Mouse (Mus musculus) embryonic facial prominence, embryonic 10.5 days (tissue): Measurements from ENCODE around the gene Stard8. TPM values are rescaled to one million over a fixed set of nuclear protein-coding genes. Genes with fewer than 3 reads are reported as not detected.
"Not testable (repeated sequence)": the region's sequence is repeated elsewhere in the genome, so short reads cannot be mapped to it uniquely, and the experiment has no call there.

ENCODE experiments used
- DNase-seq: peaks from one replicate; pipeline ENCODE4 v3.0.0-alpha.2; 2017; ENCODE audit warnings: low spot score
- H3K27ac ChIP-seq: fragments of 300-500 bp; sonication (generic); replicated peaks from 2 replicates; pipeline ENCODE4 v1.5.1; 2016; ENCODE audit warnings: mild to moderate bottlenecking
- H3K27me3 ChIP-seq: fragments of 300-500 bp; sonication (generic); replicated peaks from 2 replicates; pipeline ENCODE4 v1.6.1; 2016; ENCODE audit warnings: low read depth, mild to moderate bottlenecking; ENCODE audit not compliant: poor library complexity, severe bottlenecking
- H3K36me3 ChIP-seq: fragments of 300-500 bp; sonication (generic); replicated peaks from 2 replicates; pipeline ENCODE4 v1.6.1; 2016; ENCODE audit warnings: mild to moderate bottlenecking, moderate library complexity
- H3K4me1 ChIP-seq: fragments of 300-500 bp; sonication (generic); 2 replicates; pipeline ENCODE4 v1.6.1; 2016
- H3K4me3 ChIP-seq: fragments of 300-500 bp; sonication (generic); 2 replicates; pipeline ENCODE4 v1.5.1; 2016; ENCODE audit warnings: mild to moderate bottlenecking, moderate library complexity
- H3K9me3 ChIP-seq: fragments of 300-500 bp; sonication (generic); 2 replicates; pipeline ENCODE4 v1.6.1; 2016; ENCODE audit warnings: mild to moderate bottlenecking
- WGBS: fragments of 180-500 bp; shearing (Covaris S2); methylation state at CpG from one replicate; pipeline ENCODE4 v1.1.7; 2016; 5-methylcytosine and 5-hydroxymethylcytosine counted together
- polyA plus RNA-seq: library from polyadenylated mRNA; unstranded; fragments of >200 nt; fragmentation: Nextera tagmentation; extraction: Ambion mirVana; gene quantifications from 2 replicates; pipeline ENCODE4 v1.2.1, GENCODE M21; 2016

Stard8 gene
- polyA plus RNA-seq, 1 experiment from 2014 or later = 11.4 TPM

DNA sequence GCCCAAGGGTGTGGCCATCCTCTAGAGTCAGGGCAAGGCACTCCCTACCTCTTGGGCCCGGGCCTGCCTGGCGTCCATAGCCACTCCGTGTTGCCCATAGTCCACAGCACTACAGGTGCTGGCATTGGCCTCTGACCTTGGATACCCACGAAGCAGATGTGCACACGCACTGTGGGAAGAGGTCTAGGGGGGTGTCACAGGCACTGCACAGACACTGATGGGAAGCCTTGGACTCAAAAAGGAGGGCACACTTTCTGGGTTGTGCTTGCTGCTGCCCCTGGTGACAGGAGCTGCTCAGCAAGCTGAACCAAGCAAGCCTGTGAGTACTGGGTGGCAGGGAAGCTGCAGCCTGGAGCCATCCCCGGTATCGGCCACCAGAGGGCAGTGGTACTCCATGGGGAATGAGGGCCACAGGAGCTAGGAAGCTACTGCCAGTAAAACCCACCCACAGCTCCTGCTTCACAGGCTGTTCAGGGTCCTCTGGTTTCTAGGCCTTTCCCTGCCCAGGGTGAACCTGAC, 75.4 kb downstream of the Stard8 start:
- DNase-seq, H3K27ac ChIP-seq, H3K36me3 ChIP-seq, H3K4me3 ChIP-seq, H3K4me1 ChIP-seq, H3K9me3 ChIP-seq: not testable (repeated sequence)
- peaks cover 39% of the 10 kb centered on the region for H3K27me3 ChIP-seq
- 77% methylated on average over 5 of the region's 7 CpGs for whole genome bisulfite sequencing

DNA sequence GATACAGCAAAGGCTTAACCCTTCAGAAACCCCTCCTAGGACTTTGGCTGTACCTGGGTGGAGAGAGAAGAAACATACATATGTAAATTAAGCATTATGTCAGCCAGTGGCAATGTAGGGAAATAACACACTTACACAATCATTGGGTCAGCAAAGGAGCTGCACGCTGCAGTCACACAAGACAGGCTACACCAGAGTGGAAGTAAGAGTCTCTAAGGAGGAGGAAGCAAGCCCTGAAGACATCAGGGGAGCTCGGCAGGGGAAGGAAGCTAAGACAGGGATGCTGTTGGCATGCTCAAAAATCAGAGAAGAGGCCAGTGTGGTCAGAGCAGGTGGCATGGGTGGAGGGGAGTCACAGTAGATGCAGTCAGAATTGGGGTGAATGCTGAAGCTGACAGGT, 89.7 kb downstream of the Stard8 start:
- DNase-seq = no peak
- Histone ChIP-seq H3K4me3 (no peak overlapping the region), H3K9me3 (no peaks in the 10 kb centered on the region), H3K4me1 (no peaks in the 10 kb centered on the region), H3K36me3 (no peaks in the 10 kb centered on the region), H3K27ac (no peak overlapping the region), H3K27me3 (peaks cover 84% of the 10 kb centered on the region)
- 74% methylated on average over 2 of the region's 2 CpGs for WGBS

DNA sequence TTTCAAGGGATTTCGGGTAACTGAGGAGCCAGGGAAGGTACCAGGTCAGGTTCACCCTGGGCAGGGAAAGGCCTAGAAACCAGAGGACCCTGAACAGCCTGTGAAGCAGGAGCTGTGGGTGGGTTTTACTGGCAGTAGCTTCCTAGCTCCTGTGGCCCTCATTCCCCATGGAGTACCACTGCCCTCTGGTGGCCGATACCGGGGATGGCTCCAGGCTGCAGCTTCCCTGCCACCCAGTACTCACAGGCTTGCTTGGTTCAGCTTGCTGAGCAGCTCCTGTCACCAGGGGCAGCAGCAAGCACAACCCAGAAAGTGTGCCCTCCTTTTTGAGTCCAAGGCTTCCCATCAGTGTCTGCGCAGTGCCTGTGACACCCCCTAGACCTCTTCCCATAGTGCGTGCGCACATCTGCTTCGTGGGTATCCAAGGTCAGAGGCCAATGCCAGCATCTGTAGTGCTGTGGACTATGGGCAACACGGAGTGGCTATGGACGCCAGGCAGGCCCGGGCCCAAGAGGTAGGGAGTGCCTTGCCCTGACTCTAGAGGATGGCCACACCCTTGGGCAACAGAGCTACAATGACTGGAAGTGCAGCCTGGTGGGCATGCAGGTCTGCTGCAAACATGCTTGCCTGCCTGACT, 108.2 kb downstream of the Stard8 start:
- H3K9me3 ChIP-seq, DNase-seq, H3K27ac ChIP-seq, H3K4me3 ChIP-seq, H3K36me3 ChIP-seq: not testable (repeated sequence)
- Histone ChIP-seq H3K4me1 (peaks cover 12% of the 10 kb centered on the region; the same call in 1 of the 2 replicates), H3K27me3 (peaks cover 47% of the 10 kb centered on the region)
- 70% methylated on average over 7 of the region's 10 CpGs for WGBS

DNA sequence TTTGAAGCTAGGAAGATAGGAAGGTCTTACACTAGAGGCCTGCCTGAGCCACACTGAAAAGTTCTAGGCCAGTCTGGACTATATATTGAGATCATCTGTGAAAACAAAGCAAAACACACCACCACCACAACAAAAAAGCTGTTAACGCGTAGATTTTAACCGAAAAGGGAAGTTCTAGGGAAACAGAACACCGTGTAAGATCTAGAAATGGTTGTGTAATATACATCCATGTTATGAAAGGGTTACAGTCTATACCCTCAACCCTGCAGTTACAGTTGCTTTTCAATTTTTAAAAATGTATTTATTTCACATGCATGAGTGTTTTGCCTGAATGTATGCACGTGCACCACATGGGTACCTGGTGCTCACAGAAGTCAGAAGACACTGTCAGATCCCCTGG, 116.5 kb downstream of the Stard8 start:
- Histone ChIP-seq H3K9me3 (no peaks in the 10 kb centered on the region), H3K27me3 (peaks cover 75% of the 10 kb centered on the region), H3K27ac (no peak overlapping the region), H3K4me3 (no peak overlapping the region), H3K36me3 (no peaks in the 10 kb centered on the region), H3K4me1 (no peaks in the 10 kb centered on the region)
- WGBS = 92% methylated on average over 5 of the region's 5 CpGs
- DNase-seq = no peak

Other genes with a start within 250 kb of the Stard8 start
- 12.2 and 13.3 TPM in 2 replicates for gene Ophn1, start 112.2 kb upstream of the Stard8 start, polyA plus RNA-seq
- 17.1 and 18.9 TPM in 2 replicates for gene Yipf6, start 66.9 kb upstream of the Stard8 start, polyA plus RNA-seq
- gene Efnb1, start 132.9 kb downstream of the Stard8 start, polyA plus RNA-seq = 30.2 and 33.8 TPM in 2 replicates